Mouse (Mus musculus) ES-E14 (cell line): ENCODE measurements around the gene Rreb1.

ENCODE experiments used
- CHD2 ChIP-seq: IDR thresholded peaks from 2 replicates; pipeline ENCODE4 v1.6.1; 2014; ENCODE audit warnings: mild to moderate bottlenecking, low read depth, low read length, inconsistent platforms
- HCFC1 ChIP-seq: IDR thresholded peaks from 2 replicates; pipeline ENCODE4 v1.6.1; 2012; ENCODE audit warnings: low read length, inconsistent platforms, borderline replicate concordance; ENCODE audit not compliant: insufficient read depth
- MAFK ChIP-seq: IDR thresholded peaks from 2 replicates; pipeline ENCODE4 v1.6.1; 2014; ENCODE audit warnings: mild to moderate bottlenecking, low read depth, low read length, inconsistent platforms; ENCODE audit not compliant: insufficient read depth
- ZC3H11A ChIP-seq: IDR thresholded peaks from 2 replicates; pipeline ENCODE4 v1.6.1; 2012; ENCODE audit warnings: low read depth, mild to moderate bottlenecking, inconsistent platforms, low read length, borderline replicate concordance
- ZNF384 ChIP-seq: IDR thresholded peaks from 2 replicates; pipeline ENCODE4 v1.6.1; 2012; ENCODE audit warnings: low read depth, low read length, inconsistent platforms

DNA sequence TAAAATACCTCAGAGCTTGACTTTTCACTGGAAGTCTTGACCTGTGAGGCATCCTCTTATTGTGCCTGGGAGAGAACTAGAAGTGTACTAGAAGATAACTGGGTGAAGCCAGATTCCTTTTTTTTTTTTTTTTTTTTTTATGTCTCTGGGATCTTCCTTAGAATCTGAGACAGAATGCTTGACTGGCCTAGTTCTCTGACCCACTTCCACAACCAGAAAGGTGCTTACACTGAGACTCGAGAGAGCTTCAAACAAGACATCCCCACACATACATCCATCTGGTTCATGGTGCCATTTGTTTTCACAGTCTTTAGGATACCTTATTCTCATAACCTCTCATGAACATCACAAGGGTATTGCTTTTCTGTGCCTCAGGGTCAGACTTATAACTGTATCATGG is 118.2 kb downstream of the Rreb1 start:
- TF ChIP-seq CHD2 = no peak
- TF ChIP-seq ZC3H11A = no peak
- no peak for TF ChIP-seq ZNF384
- TF ChIP-seq HCFC1 = no peak
- TF ChIP-seq MAFK = no peak
